Mouse (Mus musculus) adipocyte (in vitro differentiated cells): Measurements from ENCODE around the gene Bicc1.
A peak's percentile ranks its signal among the peaks of the same experiment; 100 is the strongest.
"Not testable (repeated sequence)": the region's sequence is repeated elsewhere in the genome, so short reads cannot be mapped to it uniquely, and the experiment has no call there.

Source experiments
- DNase-seq: peaks from one replicate; pipeline ENCODE4 v3.0.0-alpha.2; 2016; ENCODE audit warnings: low spot score

The Bicc1 gene

GRCm38 (mm10) chr10:70994135-70994497 lies 165.4 kb downstream of the Bicc1 start:
- DNase-seq, result no peak

- no peak for DNase-seq
Measured at GRCm38 (mm10) chr10:70993497-70994134, 165.9 kb downstream of the Bicc1 start.

- no peak for DNase-seq
Measured at GRCm38 (mm10) chr10:70987396-70987795, 172.1 kb downstream of the Bicc1 start.

- DNase-seq, result no peak
Measured at GRCm38 (mm10) chr10:70983036-70983670, 176.3 kb downstream of the Bicc1 start.

- DNase-seq, result no peak
Measured at GRCm38 (mm10) chr10:70982156-70982555, 177.3 kb downstream of the Bicc1 start.

GRCm38 (mm10) chr10:70979657-70980056 lies 179.8 kb downstream of the Bicc1 start:
- DNase-seq, result no peak

GRCm38 (mm10) chr10:70977141-70977540 lies 182.4 kb downstream of the Bicc1 start:
- no peak for DNase-seq

- DNase-seq, result no peak
Measured at GRCm38 (mm10) chr10:70976633-70977032, 182.9 kb downstream of the Bicc1 start.

- DNase-seq, result no peak
Measured at GRCm38 (mm10) chr10:70971156-70971555, 188.3 kb downstream of the Bicc1 start.

GRCm38 (mm10) chr10:70968848-70969683 lies 190.4 kb downstream of the Bicc1 start:
- peak; percentile 12 for DNase-seq

- peak; percentile 83 for DNase-seq
Measured at GRCm38 (mm10) chr10:70966642-70967345, 192.7 kb downstream of the Bicc1 start.

- DNase-seq, result no peak
Measured at GRCm38 (mm10) chr10:70964706-70965105, 194.8 kb downstream of the Bicc1 start.

- DNase-seq, result peak; percentile 89
Measured at GRCm38 (mm10) chr10:70963599-70964193, 195.8 kb downstream of the Bicc1 start.

- no peak for DNase-seq
Measured at GRCm38 (mm10) chr10:70961641-70962040, 197.9 kb downstream of the Bicc1 start.

- not testable (repeated sequence) for DNase-seq
Measured at GRCm38 (mm10) chr10:70960396-70960795, 199.1 kb downstream of the Bicc1 start.

- DNase-seq, result no peak
Measured at GRCm38 (mm10) chr10:70952770-70953147, 206.7 kb downstream of the Bicc1 start.

GRCm38 (mm10) chr10:70952056-70952769 lies 207.3 kb downstream of the Bicc1 start:
- no peak for DNase-seq

GRCm38 (mm10) chr10:70950105-70950424 lies 209.4 kb downstream of the Bicc1 start:
- DNase-seq, result no peak

GRCm38 (mm10) chr10:70949254-70950104 lies 210.0 kb downstream of the Bicc1 start:
- no peak for DNase-seq

- no peak for DNase-seq
Measured at GRCm38 (mm10) chr10:70948276-70948675, 211.2 kb downstream of the Bicc1 start.
